Mouse (Mus musculus) gastrocnemius, postnatal 10 days (tissue): ENCODE measurements around the gene Rbm18. TPM values are rescaled to one million over a fixed set of nuclear protein-coding genes. Genes with fewer than 3 reads are reported as not detected.

Source experiments
- DNase-seq: peaks from one replicate; pipeline ENCODE4 v3.0.0; 2021; ENCODE audit warnings: mixed read lengths
- total RNA-seq, 2 experiments: library from RNA; stranded (reverse); gene quantifications; 2 replicates each; pipeline ENCODE4 v1.2.3; 2021

The Rbm18 gene
- total RNA-seq, 2 experiments from 2014 or later, result 32.9 to 33.3 TPM

GRCm38 (mm10) chr2:36104956-36105741 is 31.4 kb downstream of the Rbm18 start, which contains the start of gene Lhx6:
Gene Lhx6 (minus strand): TSS chr2:36105408.
- DNase-seq, result peak; percentile 32

- no peak for DNase-seq
Measured at GRCm38 (mm10) chr2:36104436-36104955, 32.1 kb downstream of the Rbm18 start.

DNA sequence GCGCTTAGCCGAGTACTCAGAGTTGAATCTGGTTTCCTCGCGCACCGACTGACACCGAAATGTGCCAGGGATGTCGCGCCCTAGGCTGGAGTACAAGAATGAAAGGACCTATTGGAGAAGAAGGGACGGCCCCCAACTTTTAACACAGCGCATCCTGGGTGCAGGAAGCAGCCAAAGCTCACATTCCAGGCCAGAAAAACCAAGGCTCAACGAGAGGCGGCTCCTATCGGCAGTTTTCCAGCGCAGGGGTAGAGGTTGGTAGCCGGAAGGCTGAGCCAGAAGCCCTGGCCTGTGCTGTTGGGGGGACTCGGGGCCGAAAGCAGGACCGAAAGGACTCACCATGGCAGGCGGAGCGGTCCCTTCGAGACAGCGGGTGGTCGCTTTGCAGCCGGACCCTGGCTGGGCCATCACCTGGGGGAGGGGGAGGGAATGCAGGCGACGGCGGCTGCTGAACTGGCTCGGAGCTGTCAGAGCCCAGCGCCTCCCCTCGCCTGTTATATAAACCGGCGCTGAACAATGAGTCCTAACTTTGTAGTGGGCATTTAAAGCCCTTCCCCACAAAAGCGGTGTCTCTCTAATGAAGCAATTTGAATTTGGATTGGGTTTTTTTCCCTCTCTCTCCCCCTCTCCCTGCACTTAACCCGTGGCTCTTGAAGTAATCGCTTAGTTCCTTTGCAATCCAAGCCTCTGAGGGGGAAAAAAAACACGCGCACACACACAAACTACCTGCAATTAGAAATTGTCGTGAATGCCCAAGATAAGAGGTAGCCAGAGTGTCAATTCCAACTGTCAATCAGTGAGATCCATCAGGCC is 32.8 kb downstream of the Rbm18 start:
- DNase-seq, result peak; percentile 20

GRCm38 (mm10) chr2:36103069-36103554 is 33.5 kb downstream of the Rbm18 start:
- DNase-seq, result no peak

DNA sequence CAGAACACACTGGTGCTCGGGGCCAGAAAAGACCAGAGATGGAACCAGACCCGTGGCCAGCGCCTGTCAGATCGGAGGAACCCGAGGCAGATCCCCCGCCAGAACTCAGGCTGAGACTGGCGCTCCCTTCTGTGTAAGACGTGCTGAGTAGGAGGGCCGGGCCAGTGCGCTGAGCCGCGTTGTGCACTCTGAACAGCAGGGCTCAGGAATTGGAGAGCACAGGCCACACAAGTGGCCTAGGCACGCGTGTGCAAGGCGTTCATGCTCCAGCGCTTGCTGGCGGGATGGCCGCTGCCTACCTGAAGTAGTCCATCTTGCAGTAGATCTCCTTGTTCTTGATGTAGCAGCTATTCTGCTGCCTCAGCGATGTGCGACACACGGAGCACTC is 34.0 kb downstream of the Rbm18 start:
- peak; percentile 29 for DNase-seq

- DNase-seq, result no peak
Measured at GRCm38 (mm10) chr2:36101866-36102558, 34.6 kb downstream of the Rbm18 start.

DNA sequence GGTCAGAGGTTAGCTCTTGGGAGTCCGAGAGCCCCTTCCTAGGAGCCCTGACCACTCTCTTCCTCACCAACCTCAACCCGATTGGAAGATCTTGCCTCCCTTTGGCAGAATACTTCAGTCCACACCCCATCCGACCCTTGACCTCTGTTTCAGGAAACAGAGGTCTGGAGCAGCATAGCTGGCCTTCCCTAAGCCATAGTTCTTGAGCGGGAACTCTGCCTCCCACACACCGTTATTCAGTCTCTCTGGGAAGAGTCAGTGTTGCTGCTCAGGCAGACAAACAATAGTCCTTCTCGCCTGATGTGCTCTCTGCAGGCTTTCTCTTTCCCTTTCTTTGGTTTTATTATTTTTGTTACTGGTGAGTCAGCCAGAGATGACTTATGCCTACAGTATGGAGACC is 36.8 kb downstream of the Rbm18 start:
- DNase-seq, result no peak

DNA sequence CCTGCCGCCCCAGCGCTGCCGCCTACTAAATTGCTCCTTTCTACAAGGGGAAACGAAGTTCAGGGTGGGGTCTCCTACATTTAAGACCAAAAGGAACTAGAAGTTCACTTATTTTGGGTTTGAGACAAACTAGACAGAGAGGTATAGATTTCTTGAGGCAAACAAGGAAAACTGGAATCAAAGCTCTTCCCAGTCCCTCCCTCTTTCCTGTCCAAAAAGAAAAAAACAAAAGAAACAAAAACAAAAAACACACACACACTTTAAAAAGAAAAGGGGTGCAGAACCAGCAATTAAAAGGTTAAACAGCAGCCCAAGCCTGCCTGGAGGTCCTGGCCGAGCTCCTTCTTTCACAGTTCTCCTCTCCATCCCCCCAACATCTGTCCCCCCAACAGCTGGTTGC is 38.6 kb downstream of the Rbm18 start:
- DNase-seq, result no peak

- DNase-seq, result no peak
Measured at GRCm38 (mm10) chr2:36097129-36097815, 39.3 kb downstream of the Rbm18 start.

DNA sequence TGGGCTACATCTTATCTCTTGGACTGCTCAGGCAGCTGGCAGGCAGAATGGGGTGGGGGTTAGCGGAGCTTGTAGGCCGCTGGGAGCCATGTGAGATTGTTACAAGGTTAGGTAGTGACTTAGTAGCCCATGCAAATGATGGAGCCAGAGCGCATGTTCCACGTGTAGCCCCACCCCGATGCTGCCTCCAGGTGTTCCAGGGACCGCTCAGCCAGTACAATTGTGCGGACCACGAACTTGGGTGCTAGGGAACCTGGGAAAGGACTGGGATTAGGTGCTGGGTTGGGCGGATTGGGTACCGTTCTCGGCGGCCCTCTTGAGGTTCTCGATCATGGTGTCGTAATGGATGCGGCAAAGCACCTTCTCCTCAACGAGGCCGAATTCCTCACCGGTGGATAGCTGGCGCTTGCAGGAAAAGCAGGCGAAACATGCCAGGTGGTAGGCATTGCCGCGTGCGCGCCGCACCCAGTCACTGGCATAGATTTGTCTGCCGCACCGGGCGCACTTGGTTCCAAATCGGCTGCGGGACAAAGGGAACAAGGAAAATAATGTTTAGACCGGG is 42.6 kb downstream of the Rbm18 start:
- DNase-seq, result no peak

DNA sequence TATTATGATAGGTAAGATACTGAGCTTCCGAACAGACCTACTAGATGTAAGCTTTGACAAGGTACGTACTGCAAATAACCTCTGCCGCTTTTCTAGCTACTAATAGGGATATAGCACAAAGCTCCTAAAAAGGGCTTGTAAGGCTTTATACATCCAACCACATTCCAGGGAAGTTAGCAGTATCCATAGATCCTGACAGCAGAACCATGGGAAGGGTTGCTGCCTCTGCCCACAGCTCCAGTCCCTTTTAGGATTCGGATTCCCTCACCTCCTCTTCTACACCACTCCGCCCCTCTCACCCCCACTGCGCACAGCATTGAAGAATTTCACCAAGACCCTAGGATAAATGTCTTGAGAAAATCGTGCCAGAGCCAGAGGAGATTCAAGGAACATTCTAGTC is 43.3 kb downstream of the Rbm18 start:
- DNase-seq, result no peak

DNA sequence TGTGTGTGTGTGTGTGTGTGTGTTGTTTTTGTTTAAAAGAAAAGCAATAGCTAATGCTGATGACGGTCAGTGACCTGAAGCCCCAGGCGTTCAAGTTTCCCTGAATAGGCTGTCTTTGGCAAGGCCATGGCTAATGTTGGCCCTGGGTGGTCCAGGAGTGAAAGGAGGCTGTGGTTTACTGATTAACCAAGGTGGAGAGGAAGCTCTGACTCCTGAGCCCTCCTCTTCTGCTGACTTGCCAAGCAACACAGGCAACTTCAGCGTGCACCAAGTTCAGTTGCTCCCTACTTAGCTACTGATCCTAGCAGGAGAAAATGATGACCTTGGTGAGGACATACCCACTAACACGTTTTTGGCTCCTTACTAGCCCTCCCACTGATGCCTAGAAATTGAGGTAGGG is 43.8 kb downstream of the Rbm18 start:
- DNase-seq, result no peak

GRCm38 (mm10) chr2:36090853-36091741 is 45.5 kb downstream of the Rbm18 start:
- DNase-seq, result peak; percentile 34

DNA sequence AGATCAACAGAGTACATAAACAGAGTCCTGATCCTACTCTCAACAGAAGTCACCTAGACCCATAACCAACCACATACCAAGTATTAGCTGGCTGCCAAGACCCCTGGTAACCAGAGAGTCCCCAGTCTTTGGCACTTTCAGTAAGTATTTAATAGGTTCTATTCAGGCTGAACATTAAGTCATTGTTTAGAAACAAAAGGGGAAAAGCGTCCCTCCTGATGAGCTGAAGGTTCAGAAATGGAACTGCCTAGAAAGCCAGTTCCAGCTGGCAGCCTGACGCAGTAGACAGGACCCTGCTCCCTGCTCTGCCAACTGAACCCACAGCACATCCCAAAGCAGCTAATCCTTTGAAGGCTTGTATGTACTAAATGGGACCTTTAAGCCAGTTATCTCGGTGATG is 47.4 kb downstream of the Rbm18 start:
- DNase-seq, result no peak

DNA sequence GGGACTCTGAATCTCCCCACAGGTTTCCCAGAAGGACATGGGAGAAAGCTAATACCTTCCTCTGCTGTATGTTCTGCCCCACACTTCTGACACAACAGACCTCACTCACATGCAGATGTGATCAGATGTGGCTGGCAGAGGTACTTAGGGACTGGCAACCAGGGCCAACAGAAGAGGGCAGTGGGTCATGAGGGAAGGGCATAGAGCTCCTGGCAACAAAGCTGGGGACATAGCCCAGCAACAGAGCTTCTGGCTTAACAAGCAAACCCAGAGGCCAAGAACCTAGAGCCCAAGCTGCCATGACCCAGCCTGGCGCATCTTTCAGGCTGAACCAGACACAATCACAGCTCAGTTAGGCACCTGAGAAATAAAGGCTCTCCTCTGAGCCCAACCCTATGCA is 51.5 kb downstream of the Rbm18 start:
- no peak for DNase-seq

- DNase-seq, result no peak
Measured at GRCm38 (mm10) chr2:36082802-36083580, 53.6 kb downstream of the Rbm18 start.

DNA sequence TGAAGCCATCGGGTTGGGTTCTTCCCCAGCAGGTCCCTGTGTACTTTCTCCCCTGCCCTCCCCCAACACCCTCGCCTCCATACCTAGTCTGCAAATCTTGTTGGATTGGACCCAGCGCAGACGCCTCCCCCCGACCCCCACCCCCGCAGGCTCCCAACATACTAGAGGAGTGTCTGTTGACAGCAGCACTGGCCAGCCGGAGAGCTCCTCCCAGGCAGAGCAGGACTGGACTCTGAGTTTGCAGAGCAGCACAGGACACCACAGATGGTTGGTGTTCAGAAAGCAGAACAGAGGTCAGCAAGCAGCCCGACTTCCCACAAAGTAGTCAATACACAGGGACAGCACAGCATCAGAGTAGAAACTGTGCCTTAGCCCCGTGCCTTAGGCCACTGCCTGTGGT is 55.1 kb downstream of the Rbm18 start:
- DNase-seq, result no peak

- no peak for DNase-seq
Measured at GRCm38 (mm10) chr2:36077160-36077761, 59.3 kb downstream of the Rbm18 start.

DNA sequence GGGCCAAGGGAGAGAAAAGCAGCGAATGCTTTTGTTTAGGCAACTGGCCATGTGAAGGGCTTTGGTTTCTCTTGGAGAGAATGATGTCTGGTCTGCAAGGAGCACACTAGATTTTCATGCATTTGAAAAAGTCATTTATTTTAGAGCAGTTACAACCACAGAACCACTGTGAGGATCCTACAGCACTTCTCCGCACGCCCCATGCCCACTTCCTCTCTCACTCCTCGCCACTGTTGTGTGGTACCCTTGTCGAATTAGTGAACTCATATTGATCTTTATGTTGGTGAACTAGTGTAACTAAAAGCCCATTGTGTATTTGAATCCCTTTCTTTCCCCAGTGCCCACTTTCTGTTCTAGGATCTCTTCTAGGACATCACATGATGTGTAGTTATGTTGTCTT is 61.4 kb downstream of the Rbm18 start:
- no peak for DNase-seq
